21 mouse cellular contexts compared by ENCODE assay signal in the genomic region with DNA sequence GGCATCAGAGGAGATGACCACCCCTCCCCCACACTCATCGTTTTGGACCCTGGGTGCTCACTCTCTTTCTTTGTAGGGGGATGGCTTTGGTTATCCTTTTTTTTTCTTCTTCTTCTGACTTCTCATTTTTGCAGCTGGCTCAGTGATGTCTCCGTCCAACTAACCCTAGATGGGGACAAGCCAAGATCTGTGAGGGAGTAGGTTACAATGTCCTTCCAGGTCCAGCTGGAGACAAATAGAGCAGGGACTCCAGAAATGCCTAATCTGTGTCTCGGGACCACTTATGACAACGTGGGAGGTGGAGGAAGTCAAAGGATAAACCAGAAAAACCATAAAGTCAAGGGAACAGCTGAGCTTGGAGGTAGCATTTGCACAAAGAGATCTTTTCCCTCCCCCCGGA. TPM values are rescaled to one million over a fixed set of nuclear protein-coding genes. Genes with fewer than 3 reads are reported as not detected.
"Had no signal": no experiment of that assay in that cellular context is flagged by ENCODE, and none has a peak within 500 bp of the region (broad histone marks: within the 10 kb centered on the region; RNA-seq: fewer than 3 reads in every experiment).

No protein-coding gene starts in this region.

- H3K27ac ChIP-seq: midbrain, embryonic 10.5 days; midbrain, embryonic 12.5 days; neural tube, embryonic 13.5 days; neural tube, embryonic 15.5 days; stomach, embryonic 15.5 days; stomach, postnatal 0 days had no signal

- H3K4me3 ChIP-seq: midbrain, embryonic 10.5 days; midbrain, embryonic 12.5 days; myocyte; neural tube, embryonic 13.5 days; neural tube, embryonic 15.5 days; stomach, embryonic 15.5 days had no signal

- DNase-seq: lung, adult 18-20 months; lung, embryonic 14.5 days; lung, postnatal 10 days; lung, postnatal 4 days; midbrain, embryonic 14.5 days; retina, postnatal 1 day; right cerebral cortex, adult 18-20 months; right cerebral cortex, postnatal 25 days; right cerebral cortex, postnatal 4 days; thymus, adult 2 months; thymus, postnatal 25 days; thymus, postnatal 4 days had no signal

RNA-seq across cellular contexts. Expression of a gene that starts 14.4 kb away (rescaled TPM):
- total RNA-seq: megakaryocyte, adult 5-6 weeks; megakaryocyte-erythroid progenitor cell, adult 5-6 weeks had no signal
